Mouse (Mus musculus): ENCODE results near the gene Tomm70a.

DNA sequence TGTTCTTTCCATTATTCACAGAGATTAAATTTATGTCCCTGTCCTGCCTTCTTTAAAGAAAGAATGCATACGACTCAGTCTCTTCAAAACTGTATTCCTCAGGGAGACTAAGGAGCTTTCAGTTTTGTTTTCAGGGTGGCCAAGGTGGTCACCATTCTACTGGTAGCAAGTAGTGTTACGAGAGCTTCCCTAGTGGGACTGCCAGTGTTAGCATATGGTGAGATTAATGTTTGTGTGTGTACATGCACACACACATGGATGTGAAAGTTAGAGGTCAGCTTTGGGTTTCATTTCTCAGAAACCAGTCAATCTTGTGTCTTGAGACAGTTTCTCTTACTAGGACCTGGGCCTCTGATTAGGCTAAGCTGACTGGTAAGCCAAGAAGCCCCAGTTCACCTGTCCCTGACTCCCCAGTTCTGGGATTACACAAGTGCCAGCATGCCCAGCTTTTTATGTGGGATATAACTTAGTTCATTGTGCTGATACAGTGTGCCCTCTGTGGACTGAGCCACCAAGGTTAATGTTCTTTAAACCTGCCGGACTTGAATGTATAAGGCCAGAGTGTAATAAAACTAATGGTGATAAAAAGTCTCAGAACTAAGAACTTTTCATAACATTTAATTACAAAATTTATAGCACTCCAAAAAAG lies 9.4 kb downstream of the Tomm70a start:
- no peak for TF ChIP-seq POLR2A (IDR thresholded peaks at IDR 0.05; ENCODE audit: borderline replicate concordance, low read depth, low read length)
- TF ChIP-seq CTCF (IDR thresholded peaks at IDR 0.05; ENCODE audit: low read depth, low read length), result no peak

Data from bone marrow macrophage, adult 2 months (primary cell).